Mouse (Mus musculus): ENCODE measurements around the gene Pcbd2. TPM values are rescaled to one million over a fixed set of nuclear protein-coding genes. Genes with fewer than 3 reads are reported as not detected.

Pcbd2 gene
- polyA plus RNA-seq, 1 experiment = 22.1 TPM

GRCm38 (mm10) chr13:55826008-55826671 is 99.0 kb downstream of the Pcbd2 start:
- DNase-seq (ENCODE audit: low read depth) = no peak

Other genes starting within 250 kb of the Pcbd2 start
- gene Dbn1, start 239.3 kb upstream of the Pcbd2 start, polyA plus RNA-seq (2012; rRNA removed) = 20.5 and 24.4 TPM in 2 replicates
- 79.3 and 81.5 TPM in 2 replicates for gene Pdlim7, start 213.7 kb upstream of the Pcbd2 start, polyA plus RNA-seq (2012; rRNA removed)
- 5.5 and 6.7 TPM in 2 replicates for gene Dok3, start 198.1 kb upstream of the Pcbd2 start, polyA plus RNA-seq (2012; rRNA removed)
- 52.7 and 53.6 TPM in 2 replicates for gene Ddx41, start 190.7 kb upstream of the Pcbd2 start, polyA plus RNA-seq (2012; rRNA removed)
- gene Fam193b, start 156.2 kb upstream of the Pcbd2 start, polyA plus RNA-seq (2012; rRNA removed) = 51.3 and 57.7 TPM in 2 replicates
- gene Tmed9, start 153.6 kb upstream of the Pcbd2 start, polyA plus RNA-seq (2012; rRNA removed) = 166 and 199 TPM in 2 replicates
- 20.3 and 25.3 TPM in 2 replicates for gene B4galt7, start 127.5 kb upstream of the Pcbd2 start, polyA plus RNA-seq (2012; rRNA removed)
- gene Caml, start 104.4 kb upstream of the Pcbd2 start, polyA plus RNA-seq (2012; rRNA removed) = 29.0 and 30.2 TPM in 2 replicates
- 13.6 and 13.9 TPM in 2 replicates for gene Ddx46, start 92.3 kb upstream of the Pcbd2 start, polyA plus RNA-seq (2012; rRNA removed)
- 35.5 and 35.6 TPM in 2 replicates for gene B230219D22Rik, start 34.2 kb upstream of the Pcbd2 start, polyA plus RNA-seq (2012; rRNA removed)
- gene Txndc15, start 12.7 kb upstream of the Pcbd2 start, polyA plus RNA-seq (2012; rRNA removed) = 57.4 and 58.7 TPM in 2 replicates
- 0.41 and 0.66 TPM in 2 replicates for gene Catsper3, start 57.2 kb downstream of the Pcbd2 start, polyA plus RNA-seq (2012; rRNA removed)
- gene Pitx1, start 108.8 kb downstream of the Pcbd2 start, polyA plus RNA-seq (2012; rRNA removed) = not detected in 2 replicates

All from gonadal fat pad, adult 2 months (tissue).